Mouse (Mus musculus) liver, postnatal 0 days (tissue): ENCODE results near the gene Arhgap25.

Experiments used
- CTCF ChIP-seq: sonication (generic); IDR thresholded peaks from 2 replicates; pipeline ENCODE4 v1.5.1; 2016; ENCODE audit warnings: antibody characterized with exemption, low read depth
- EP300 ChIP-seq: IDR thresholded peaks from 2 replicates; pipeline ENCODE4 v1.6.1; 2016; ENCODE audit warnings: antibody characterized with exemption, low read depth, mild to moderate bottlenecking

DNA sequence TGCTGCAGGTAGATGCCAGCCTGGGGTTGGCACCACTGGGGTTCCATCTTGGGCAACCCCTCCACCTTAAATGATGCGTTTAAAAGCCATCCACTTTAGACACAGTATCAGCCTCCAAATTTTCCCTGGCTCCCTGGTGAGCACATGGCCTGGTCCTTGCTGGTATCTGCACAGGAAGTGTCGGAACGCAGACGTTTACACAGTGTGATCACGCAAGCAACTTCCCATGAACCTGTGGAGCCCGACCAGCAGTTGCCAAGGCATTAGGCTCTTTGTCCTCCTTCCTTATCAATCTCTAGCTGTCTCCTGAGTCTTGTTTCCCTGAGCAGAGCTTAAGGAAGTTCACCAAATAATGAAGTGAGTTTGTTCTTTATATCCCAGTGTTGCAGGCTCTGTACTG is 77.6 kb downstream of the Arhgap25 start:
- no peak for TF ChIP-seq CTCF
- TF ChIP-seq EP300 = no peak
